Mouse (Mus musculus): ENCODE results near the gene Exosc7.

DNA sequence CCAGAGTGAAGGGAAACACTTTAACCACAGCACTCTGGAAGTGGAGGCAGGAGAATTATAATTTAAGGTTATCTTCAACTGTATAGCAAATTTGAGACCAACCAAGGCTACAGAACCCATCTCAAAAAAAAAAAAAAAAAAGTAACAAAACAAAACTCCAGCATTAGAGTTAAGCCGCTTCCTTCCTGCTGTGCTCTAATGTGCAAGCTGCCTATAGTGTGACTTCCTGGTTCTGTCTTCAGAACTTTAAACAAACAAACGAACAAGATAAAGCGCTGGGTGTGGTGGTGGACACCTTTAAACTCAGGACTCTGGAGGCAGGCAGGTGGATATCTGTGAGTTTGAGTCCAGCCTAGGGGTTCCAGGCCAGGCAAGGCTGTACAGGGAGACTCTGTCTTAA lies 39.0 kb downstream of the Exosc7 start:
- TF ChIP-seq CTCF (IDR thresholded peaks at IDR 0.05; ENCODE audit: low read depth), result no peak
- no peak for TF ChIP-seq EP300 (IDR thresholded peaks at IDR 0.05; ENCODE audit: low read depth)

All from liver, postnatal 0 days (tissue).